Mouse (Mus musculus) ES-Bruce4 (cell line): ENCODE measurements around the gene Grxcr1.

Experiments used
- CTCF ChIP-seq: IDR thresholded peaks from one replicate; pipeline ENCODE4 v1.8.1; 2011; ENCODE audit warnings: low read depth, low read length
- EP300 ChIP-seq: IDR thresholded peaks from 2 replicates; pipeline ENCODE4 v1.6.1; 2011; ENCODE audit warnings: low read depth, low read length; ENCODE audit not compliant: insufficient read depth
- POLR2A ChIP-seq: IDR thresholded peaks from one replicate; pipeline ENCODE4 v1.8.1; 2011; ENCODE audit warnings: low read length; ENCODE audit not compliant: insufficient read depth

- TF ChIP-seq CTCF (no peak), POLR2A (no peak), EP300 (no peak)
Observed at GRCm38 (mm10) chr5:68149946-68150345, 118.3 kb downstream of the Grxcr1 start.
